Comparison of ENCODE assay signal across 28 mouse cellular contexts in genomic region chr13:30362048-30362447, GRCm38 (mm10). TPM values are rescaled to one million over a fixed set of nuclear protein-coding genes. Genes with fewer than 3 reads are reported as not detected.
"Had no signal": no experiment of that assay in that cellular context is flagged by ENCODE, and none has a peak within 500 bp of the region (broad histone marks: within the 10 kb centered on the region; RNA-seq: fewer than 3 reads in every experiment).

No protein-coding gene starts in this region.

- DNase-seq: cerebellum, adult 2 months; cerebellum, adult 8-10 months; cerebellum, adult 9-10 months; cerebellum, adult 9-11 months; cerebellum, postnatal 10 days; cerebellum, postnatal 14 days; cerebellum, postnatal 25 days; cerebellum, postnatal 36 days; embryo, embryonic 11 days; forebrain, postnatal 0 days; gastrocnemius, adult 2 months; gastrocnemius, postnatal 10 days; gastrocnemius, postnatal 14 days; gastrocnemius, postnatal 25 days; gastrocnemius, postnatal 36 days; heart, adult 18-20 months; heart, adult 2 months had no signal

- H3K9me3 ChIP-seq: embryonic facial prominence, embryonic 10.5 days; embryonic facial prominence, embryonic 12.5 days; embryonic facial prominence, embryonic 13.5 days; embryonic facial prominence, embryonic 15.5 days; forebrain, embryonic 10.5 days; forebrain, embryonic 12.5 days; forebrain, embryonic 13.5 days; forebrain, embryonic 15.5 days had no signal

- H3K27me3 ChIP-seq: embryonic facial prominence, embryonic 12.5 days; embryonic facial prominence, embryonic 13.5 days; embryonic facial prominence, embryonic 15.5 days; forebrain, embryonic 13.5 days; forebrain, embryonic 15.5 days had no signal

- H3K4me3 ChIP-seq: embryonic facial prominence, embryonic 10.5 days; embryonic facial prominence, embryonic 12.5 days; embryonic facial prominence, embryonic 13.5 days; embryonic facial prominence, embryonic 15.5 days; erythroblast, embryonic 14.5 days; forebrain, embryonic 10.5 days; forebrain, embryonic 12.5 days; forebrain, embryonic 13.5 days; forebrain, embryonic 15.5 days; gastrocnemius, adult 2 months; heart, adult 2 months had no signal

- ATAC-seq: forebrain, embryonic 14.5 days; forebrain, embryonic 15.5 days; forebrain, postnatal 0 days had no signal

- H3K27ac ChIP-seq: embryonic facial prominence, embryonic 10.5 days; embryonic facial prominence, embryonic 12.5 days; embryonic facial prominence, embryonic 13.5 days; embryonic facial prominence, embryonic 15.5 days; forebrain, embryonic 10.5 days; forebrain, embryonic 12.5 days; forebrain, embryonic 13.5 days; forebrain, embryonic 15.5 days; gastrocnemius, adult 2 months; heart, adult 2 months had no signal

- H3K36me3 ChIP-seq: embryonic facial prominence, embryonic 10.5 days; embryonic facial prominence, embryonic 12.5 days; embryonic facial prominence, embryonic 13.5 days; embryonic facial prominence, embryonic 15.5 days; forebrain, embryonic 10.5 days; forebrain, embryonic 12.5 days; forebrain, embryonic 15.5 days had no signal

- H3K4me1 ChIP-seq: embryonic facial prominence, embryonic 12.5 days; embryonic facial prominence, embryonic 13.5 days; forebrain, embryonic 10.5 days; forebrain, embryonic 12.5 days had no signal

- H3K4me2 ChIP-seq: embryonic facial prominence, embryonic 12.5 days; embryonic facial prominence, embryonic 13.5 days; embryonic facial prominence, embryonic 15.5 days; forebrain, embryonic 12.5 days; forebrain, embryonic 13.5 days; forebrain, embryonic 15.5 days had no signal

- H3K9ac ChIP-seq: embryonic facial prominence, embryonic 12.5 days; embryonic facial prominence, embryonic 13.5 days; embryonic facial prominence, embryonic 15.5 days; forebrain, embryonic 12.5 days; forebrain, embryonic 13.5 days; forebrain, embryonic 15.5 days; forebrain, postnatal 0 days had no signal

RNA-seq across cellular contexts. Expression of gene Agtr1a, which starts 25.8 kb away (rescaled TPM):
- total RNA-seq: granulocyte monocyte progenitor cell, adult 5-6 weeks had no signal
- polyA plus RNA-seq: erythroblast, embryonic 14.5 days had no signal
